Mouse (Mus musculus) bone marrow, adult 2 months (tissue): ENCODE measurements around the gene Rassf8.

Experiments
- CTCF ChIP-seq: fragments of 200-500 bp; IDR thresholded peaks from 2 replicates; pipeline ENCODE4 v1.5.1; 2011; ENCODE audit warnings: low read length, control low read depth; ENCODE audit not compliant: control insufficient read depth, insufficient read depth
- POLR2A ChIP-seq: fragments of 200-500 bp; IDR thresholded peaks from 2 replicates; pipeline ENCODE4 v1.6.1; 2011; ENCODE audit warnings: low read depth, mild to moderate bottlenecking, control low read depth, low read length, borderline replicate concordance; ENCODE audit not compliant: control insufficient read depth

GRCm38 (mm10) chr6:145779383-145779782 lies 32.8 kb downstream of the Rassf8 start:
- TF ChIP-seq CTCF (no peak), POLR2A (peak; percentile 18; the same call in 1 of the 2 replicates)
